Mouse (Mus musculus): ENCODE results near the gene Gm36245.
"Not testable (repeated sequence)": the region's sequence is repeated elsewhere in the genome, so short reads cannot be mapped to it uniquely, and the experiment has no call there.

The Gm36245 gene

GRCm38 (mm10) chr15:77598958-77599357 lies at the start of gene Gm36245:
Gene Gm36245 (plus strand): TSS chr15:77599258.
- no peak for DNase-seq (ENCODE audit: inconsistent age in 2 of 2, low spot score in 1 of 2)

GRCm38 (mm10) chr15:77561792-77562191 lies 37.3 kb upstream of the Gm36245 start, which contains the start of gene 1700025B11Rik:
Gene 1700025B11Rik (minus strand): TSS chr15:77561892.
- no peak for DNase-seq (ENCODE audit: inconsistent age in 2 of 2, low spot score in 1 of 2)

GRCm38 (mm10) chr15:77563219-77563618 lies 35.8 kb upstream of the Gm36245 start:
- peak in 1 of 2 experiments; percentile 12 for DNase-seq (ENCODE audit: inconsistent age in 2 of 2, low spot score in 1 of 2)

GRCm38 (mm10) chr15:77578801-77579200 lies 20.3 kb upstream of the Gm36245 start:
- DNase-seq (ENCODE audit: inconsistent age in 2 of 2, low spot score in 1 of 2): no peak

- no peak for DNase-seq (ENCODE audit: inconsistent age in 2 of 2, low spot score in 1 of 2)
Observed at GRCm38 (mm10) chr15:77579311-77579710, 19.7 kb upstream of the Gm36245 start.

GRCm38 (mm10) chr15:77581681-77582080 lies 17.4 kb upstream of the Gm36245 start:
- peak; percentile 8 to 32 for DNase-seq (ENCODE audit: inconsistent age in 2 of 2, low spot score in 1 of 2)

GRCm38 (mm10) chr15:77587026-77587425 lies 12.0 kb upstream of the Gm36245 start:
- peak in 1 of 2 experiments; percentile 60 for DNase-seq (ENCODE audit: inconsistent age in 2 of 2, low spot score in 1 of 2)

- no peak for DNase-seq (ENCODE audit: inconsistent age in 2 of 2, low spot score in 1 of 2)
Observed at GRCm38 (mm10) chr15:77588981-77589380, 10.1 kb upstream of the Gm36245 start.

GRCm38 (mm10) chr15:77590881-77591280 lies 8.2 kb upstream of the Gm36245 start:
- no peak for DNase-seq (ENCODE audit: inconsistent age in 2 of 2, low spot score in 1 of 2)

GRCm38 (mm10) chr15:77593557-77593956 lies 5.5 kb upstream of the Gm36245 start:
- DNase-seq (ENCODE audit: inconsistent age in 2 of 2, low spot score in 1 of 2): no peak

- peak in 1 of 2 experiments; percentile 42 for DNase-seq (ENCODE audit: inconsistent age in 2 of 2, low spot score in 1 of 2)
Observed at GRCm38 (mm10) chr15:77595961-77596360, 3.1 kb upstream of the Gm36245 start, which contains the start of gene Apol10b. Gene Apol10b (minus strand): TSS chr15:77596125.

GRCm38 (mm10) chr15:77598429-77598828 lies 629 bp upstream of the Gm36245 start:
- peak in 1 of 2 experiments; percentile 32 for DNase-seq (ENCODE audit: inconsistent age in 2 of 2, low spot score in 1 of 2)

- DNase-seq (ENCODE audit: inconsistent age in 2 of 2, low spot score in 1 of 2): no peak
Observed at GRCm38 (mm10) chr15:77606069-77606468, 7.0 kb downstream of the Gm36245 start.

GRCm38 (mm10) chr15:77624710-77625109 lies 25.7 kb downstream of the Gm36245 start:
- no peak for DNase-seq (ENCODE audit: inconsistent age in 2 of 2, low spot score in 1 of 2)

GRCm38 (mm10) chr15:77626471-77626870 lies 27.4 kb downstream of the Gm36245 start:
- not testable (repeated sequence) for DNase-seq (ENCODE audit: inconsistent age in 2 of 2, low spot score in 1 of 2)

- DNase-seq (ENCODE audit: inconsistent age in 2 of 2, low spot score in 1 of 2): not testable (repeated sequence)
Observed at GRCm38 (mm10) chr15:77628647-77629046, 29.6 kb downstream of the Gm36245 start.

GRCm38 (mm10) chr15:77629822-77630221 lies 30.8 kb downstream of the Gm36245 start:
- DNase-seq (ENCODE audit: inconsistent age in 2 of 2, low spot score in 1 of 2): not testable (repeated sequence)

GRCm38 (mm10) chr15:77643176-77643575 lies 44.1 kb downstream of the Gm36245 start, which contains the start of gene Apol11b:
Gene Apol11b (minus strand): TSS chr15:77643286.
- DNase-seq (ENCODE audit: inconsistent age in 2 of 2, low spot score in 1 of 2): not testable (repeated sequence)

- not testable (repeated sequence) for DNase-seq (ENCODE audit: inconsistent age in 2 of 2, low spot score in 1 of 2)
Observed at GRCm38 (mm10) chr15:77651143-77651542, 52.1 kb downstream of the Gm36245 start.
